Mouse (Mus musculus) gastrocnemius, adult 8-10 months (tissue): Measurements from ENCODE around the gene Cabin1. TPM values are rescaled to one million over a fixed set of nuclear protein-coding genes. Genes with fewer than 3 reads are reported as not detected.

Source experiments
- total RNA-seq, 4 experiments: library from RNA; stranded (reverse); gene quantifications; 2 replicates each; pipeline ENCODE4 v1.2.4; 2022

The Cabin1 gene
- total RNA-seq, 4 experiments from 2014 or later, result 6.6 to 9.3 (median 7.4) TPM

Other genes with a start within 250 kb of the Cabin1 start
- 10 to 100 TPM; 67.9 to 78.5 (median 70.7) TPM for gene Snrpd3, start 246.8 kb downstream of the Cabin1 start, total RNA-seq
- 10 to 100 TPM; 46.7 to 68.3 (median 56.0) TPM for gene Gucd1, start 246.4 kb downstream of the Cabin1 start, total RNA-seq
- gene Lrrc75b, start 204.0 kb downstream of the Cabin1 start, total RNA-seq, result under 1 TPM in 1 of 4 experiments, not detected in 3; 0.07 TPM
- gene Ggt1, start 202.7 kb downstream of the Cabin1 start, total RNA-seq, result not detected
- gene Ggt5, start 175.0 kb downstream of the Cabin1 start, total RNA-seq, result 1 to 10 TPM; 1.2 to 2.5 (median 2.0) TPM
- gene Susd2, start 120.3 kb downstream of the Cabin1 start, total RNA-seq, result 1 to 10 TPM in 1 of 4 experiments, under 1 TPM in 3; 0.53 to 2.1 (median 0.78) TPM
- 10 to 100 TPM; 23.6 to 32.6 (median 29.5) TPM for gene Ddt, start 9.1 kb upstream of the Cabin1 start, total RNA-seq
- not detected for gene Gm20441, start 16.6 kb upstream of the Cabin1 start, total RNA-seq
- 1 to 10 TPM; 2.6 to 4.8 (median 3.1) TPM for gene Gstt3, start 17.1 kb upstream of the Cabin1 start, total RNA-seq
- gene Gstt1, start 34.2 kb upstream of the Cabin1 start, total RNA-seq, result 1 to 10 TPM; 4.6 to 8.3 (median 4.8) TPM
- gene Gstt4, start 58.2 kb upstream of the Cabin1 start, total RNA-seq, result not detected
- gene Gstt2, start 73.1 kb upstream of the Cabin1 start, total RNA-seq, result 1 to 10 TPM; 2.7 to 6.5 (median 3.8) TPM
- gene Mif, start 95.9 kb upstream of the Cabin1 start, total RNA-seq, result 100 to 1,000 TPM; 144 to 161 (median 157) TPM
- gene Derl3, start 129.1 kb upstream of the Cabin1 start, total RNA-seq, result 1 to 10 TPM in 1 of 4 experiments, not detected in 3; 1.1 TPM
- 10 to 100 TPM; 11.0 to 16.7 (median 11.5) TPM for gene Smarcb1, start 157.3 kb upstream of the Cabin1 start, total RNA-seq
- 1,000 to 10,000 TPM; 1,130 to 1,571 (median 1,273) TPM for gene Chchd10, start 168.8 kb upstream of the Cabin1 start, total RNA-seq
- 1 to 10 TPM in 3 of 4 experiments, under 1 TPM in 1; 0.77 to 2.3 (median 1.4) TPM for gene Mmp11, start 172.2 kb upstream of the Cabin1 start, total RNA-seq
- not detected for gene Gm867, start 176.3 kb upstream of the Cabin1 start, total RNA-seq
- gene Vpreb3, start 178.7 kb upstream of the Cabin1 start, total RNA-seq, result not detected
- not detected for gene Gm5134, start 190.2 kb upstream of the Cabin1 start, total RNA-seq